Mouse (Mus musculus): ENCODE data around the gene Diras1. TPM values are rescaled to one million over a fixed set of nuclear protein-coding genes. Genes with fewer than 3 reads are reported as not detected.

The Diras1 gene
- total RNA-seq (2023): not detected

DNA sequence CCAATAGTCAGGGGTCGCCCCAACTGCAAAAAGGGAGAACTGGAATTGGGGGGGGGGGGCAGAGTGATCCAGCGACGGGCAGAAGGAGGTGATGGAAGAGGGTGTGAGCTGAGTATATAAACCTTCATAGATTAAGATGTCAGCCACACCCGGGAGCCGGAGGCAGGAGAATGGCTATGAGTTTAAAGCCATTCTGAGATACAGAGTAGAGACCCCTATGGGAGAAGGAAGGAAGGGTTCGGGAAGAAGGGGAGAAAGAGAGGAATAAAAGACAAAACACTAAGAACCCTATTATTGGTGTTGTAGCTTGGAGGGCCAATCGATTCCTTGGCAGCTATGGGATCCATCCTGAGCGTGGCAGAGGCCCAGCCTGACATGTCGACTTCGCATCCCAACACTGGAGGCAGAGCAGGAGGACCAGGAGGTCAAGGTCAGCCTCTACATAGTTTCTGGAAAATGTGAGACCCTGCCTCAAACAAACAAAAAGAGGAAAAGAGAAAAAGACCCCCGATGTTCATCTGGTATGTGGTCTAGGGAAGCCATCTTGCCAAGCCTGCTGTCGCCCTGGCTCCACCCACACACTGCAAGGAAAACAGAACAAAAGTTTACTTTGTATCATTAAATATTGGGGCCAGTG lies at the start of gene Diras1:
TSS of gene Diras1 (minus strand) at position 24 of the 637 bp plus-strand sequence.

DNA sequence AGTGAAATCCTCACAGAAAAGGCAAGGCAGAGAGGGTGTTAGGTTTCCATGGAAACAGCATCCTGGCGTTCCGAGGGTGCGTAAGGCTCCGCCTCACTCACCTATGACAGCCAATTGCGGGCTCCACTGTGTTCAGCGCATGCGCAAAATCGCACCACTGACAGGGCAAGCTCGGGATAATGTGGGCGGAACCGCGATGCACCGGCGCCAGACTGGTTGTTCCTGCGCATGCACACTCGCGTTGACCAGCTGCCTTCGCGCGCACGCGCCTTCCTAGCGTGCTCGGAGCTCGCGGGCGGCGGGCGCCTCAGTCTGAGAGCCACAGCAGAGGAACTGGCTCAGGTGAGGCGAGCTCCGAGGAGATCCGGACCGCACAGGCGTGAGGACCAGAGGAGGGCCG lies 44.4 kb upstream of the Diras1 start, which contains the start of gene Thop1:
TSS of gene Thop1 (plus strand) at position 200 of the 400 bp plus-strand sequence.

DNA sequence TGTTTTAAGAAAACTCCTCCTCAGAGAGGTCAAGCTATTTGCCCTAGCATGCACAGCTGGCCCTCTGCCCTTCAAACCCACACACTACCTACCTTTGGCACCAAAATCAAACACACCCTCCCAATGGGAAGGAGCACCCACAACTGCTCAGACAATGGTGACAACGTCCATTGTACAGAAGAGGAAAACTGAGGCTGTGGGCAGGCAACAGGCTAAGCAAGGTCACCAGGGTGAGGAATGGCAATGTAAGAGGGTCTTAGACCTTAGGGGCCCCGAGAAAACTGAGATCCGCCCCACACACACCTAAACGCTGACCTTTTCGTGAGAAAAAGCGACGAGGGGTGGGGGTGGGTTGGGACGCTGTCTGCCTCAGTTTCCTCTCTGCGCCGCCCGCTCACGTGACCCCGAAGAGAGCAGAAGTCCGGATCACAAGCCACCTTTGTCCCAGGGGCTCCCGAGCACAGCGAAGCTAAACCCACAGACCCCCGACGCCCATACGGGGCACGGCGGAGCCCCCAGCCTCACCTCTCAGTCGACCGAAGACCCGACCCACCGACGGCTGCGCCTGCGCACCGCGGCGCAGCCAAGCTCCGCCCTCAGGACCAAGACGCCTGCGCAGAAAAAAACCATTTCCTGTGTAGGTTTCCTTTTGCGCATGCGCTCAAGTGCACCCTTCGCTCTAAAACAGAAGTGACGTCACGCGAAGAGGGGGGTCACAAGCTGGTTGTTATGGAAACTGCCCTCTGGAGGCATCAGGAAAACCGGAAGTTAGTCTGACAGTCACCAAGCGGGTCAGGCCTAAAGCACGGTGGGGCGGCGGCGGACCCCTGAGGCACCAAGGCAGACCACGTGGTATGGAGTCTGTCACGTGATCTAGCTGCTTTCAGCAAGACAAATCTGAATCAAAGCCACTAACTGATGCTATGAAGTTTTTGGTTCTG lies 34.4 kb upstream of the Diras1 start, which contains the start of gene Sgta:
TSS of gene Sgta (minus strand) at position 579 of the 941 bp plus-strand sequence.

GRCm38 (mm10) chr10:81036988-81037580 lies 11.6 kb upstream of the Diras1 start, which contains the start of gene Slc39a3:
Slc39a3 (minus strand) TSS chr10:81037426.

DNA sequence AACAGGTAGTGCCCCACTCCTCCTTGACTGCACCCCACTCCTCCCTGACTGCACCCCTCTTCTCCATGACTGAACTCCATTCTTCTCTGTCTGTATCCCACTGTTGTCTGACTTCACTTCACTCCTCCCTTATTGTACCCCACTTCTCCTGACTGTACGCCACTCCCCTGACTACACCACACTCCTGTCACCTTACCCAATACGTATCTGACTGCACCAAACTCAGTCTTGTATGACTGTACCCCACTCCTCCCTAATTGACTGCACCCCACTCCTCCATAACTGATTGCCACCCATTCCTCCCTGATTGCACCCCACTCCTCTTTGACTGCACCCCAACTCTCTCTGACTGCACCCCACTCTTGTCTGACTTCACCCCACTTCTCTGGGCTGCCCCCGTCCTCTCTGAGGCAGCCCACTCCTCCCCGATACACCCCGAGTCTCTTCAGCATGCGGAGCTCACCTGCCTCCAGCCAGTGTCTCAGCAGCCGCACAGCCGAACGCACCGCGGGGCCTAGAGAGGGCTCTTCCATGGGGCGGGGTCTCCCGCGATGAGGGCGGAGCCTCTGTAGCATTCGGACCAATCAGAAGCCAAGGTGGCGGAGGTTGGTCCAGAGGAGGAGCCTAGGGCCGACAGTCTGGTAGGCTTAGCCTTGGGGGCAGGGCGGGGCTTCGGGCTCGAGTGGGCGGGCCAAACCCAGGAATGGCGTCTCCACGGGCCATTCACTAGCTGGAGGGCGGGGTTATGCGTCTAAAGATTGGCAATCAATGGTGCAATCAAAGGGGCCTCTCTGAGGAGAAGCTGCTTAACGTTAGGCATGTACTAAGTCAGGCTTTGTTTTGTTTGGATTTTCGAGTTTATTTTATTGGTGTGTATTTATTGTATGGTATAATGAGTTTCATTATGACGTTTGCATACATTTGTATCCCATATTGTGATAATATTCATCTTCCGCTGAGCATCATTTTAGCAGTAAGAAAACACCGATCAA lies 10.8 kb downstream of the Diras1 start, which contains the start of gene Gng7:
TSS of gene Gng7 (minus strand) at position 553 of the 992 bp plus-strand sequence.

Other genes with a start within 250 kb of the Diras1 start
- 74.8 TPM for gene Sf3a2, start 227.5 kb downstream of the Diras1 start, total RNA-seq (2023)
- gene Plekhj1, start 227.0 kb downstream of the Diras1 start, total RNA-seq (2023): 90.5 TPM
- 0.79 TPM for gene Amh, start 220.4 kb downstream of the Diras1 start, total RNA-seq (2023)
- not detected for gene Jsrp1, start 212.2 kb downstream of the Diras1 start, total RNA-seq (2023)
- gene Oaz1, start 199.0 kb downstream of the Diras1 start, total RNA-seq (2023): 576 TPM
- not detected for gene Lingo3, start 181.6 kb downstream of the Diras1 start, total RNA-seq (2023)
- gene Lsm7, start 170.5 kb downstream of the Diras1 start, total RNA-seq (2023): 43.9 TPM
- gene Sppl2b, start 170.4 kb downstream of the Diras1 start, total RNA-seq (2023): 13.7 TPM
- not detected for gene Tmprss9, start 153.8 kb downstream of the Diras1 start, total RNA-seq (2023)
- 55.9 TPM for gene Timm13, start 124.7 kb downstream of the Diras1 start, total RNA-seq (2023)
- gene Lmnb2, start 107.4 kb downstream of the Diras1 start, total RNA-seq (2023): 8.5 TPM
- gene Gadd45b, start 95.6 kb downstream of the Diras1 start, total RNA-seq (2023): 20.5 TPM
- gene Gng7, start 10.7 kb downstream of the Diras1 start, total RNA-seq (2023): not detected
- gene Slc39a3, start 11.8 kb upstream of the Diras1 start, total RNA-seq (2023): 14.2 TPM
- gene Sgta, start 34.5 kb upstream of the Diras1 start, total RNA-seq (2023): 50.4 TPM
- gene Thop1, start 44.4 kb upstream of the Diras1 start, total RNA-seq (2023): 8.4 TPM
- gene Creb3l3, start 73.2 kb upstream of the Diras1 start, total RNA-seq (2023): not detected
- gene Map2k2, start 80.3 kb upstream of the Diras1 start, total RNA-seq (2023): 126 TPM
- 49.1 TPM for gene Zbtb7a, start 109.6 kb upstream of the Diras1 start, total RNA-seq (2023)
- gene Pias4, start 142.3 kb upstream of the Diras1 start, total RNA-seq (2023): 35.3 TPM
- 2,404 TPM for gene Eef2, start 151.0 kb upstream of the Diras1 start, total RNA-seq (2023)
- gene Dapk3, start 157.3 kb upstream of the Diras1 start, total RNA-seq (2023): 57.0 TPM
- gene 4930442H23Rik, start 158.2 kb upstream of the Diras1 start, total RNA-seq (2023): not detected
- not detected for gene Nmrk2, start 176.4 kb upstream of the Diras1 start, total RNA-seq (2023)
- gene Atcay, start 205.2 kb upstream of the Diras1 start, total RNA-seq (2023): 0.85 TPM
- gene Zfr2, start 207.5 kb upstream of the Diras1 start, total RNA-seq (2023): 10.6 TPM
- gene Matk, start 227.3 kb upstream of the Diras1 start, total RNA-seq (2023): 16.6 TPM
- gene Mrpl54, start 241.3 kb upstream of the Diras1 start, total RNA-seq (2023): 110 TPM
- gene Apba3, start 241.3 kb upstream of the Diras1 start, total RNA-seq (2023): 31.3 TPM